In the genomic region with DNA sequence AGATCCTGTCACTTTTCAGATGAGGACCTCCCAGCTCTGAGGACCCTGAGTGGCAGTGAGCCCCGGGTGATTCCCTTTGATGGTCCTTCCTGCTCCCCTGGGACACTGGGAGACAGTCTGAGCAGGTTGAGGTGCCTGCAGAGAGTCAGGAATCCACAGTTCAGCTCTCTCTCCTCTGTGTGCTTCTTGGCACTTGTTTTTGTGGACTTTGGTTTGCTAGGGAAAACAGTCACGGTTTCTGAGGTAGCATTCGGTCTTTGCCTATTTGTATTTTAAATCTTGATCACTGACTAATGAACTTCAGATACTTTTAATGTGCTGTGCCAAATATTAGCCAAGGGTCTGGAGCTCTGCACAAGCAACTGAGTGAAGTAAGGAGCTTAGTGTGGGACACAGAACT, we compare ENCODE assay signal across 23 mouse cellular contexts. TPM values are rescaled to one million over a fixed set of nuclear protein-coding genes. Genes with fewer than 3 reads are reported as not detected.
A peak's percentile ranks its signal among the peaks of the same experiment; 100 is the strongest.
DNase-seq lines count a peak whose midpoint lies in the region; ATAC-seq and TF ChIP-seq lines count a peak whose summit lies in the region.
"Had no signal": no experiment of that assay in that cellular context is flagged by ENCODE, and none has a peak within 500 bp of the region (broad histone marks: within the 10 kb centered on the region; RNA-seq: fewer than 3 reads in every experiment).

No protein-coding gene starts in this region.

- no peak overlapping the region for H3K4me2 ChIP-seq in kidney, embryonic 16.5 days (replicated peaks; ENCODE audit: low read depth, low read length)
- H3K4me2 ChIP-seq in kidney, embryonic 15.5 days: no peak overlapping the region
- H3K4me2 ChIP-seq in liver, embryonic 11.5 days: no peak overlapping the region
- H3K4me2 ChIP-seq in liver, postnatal 0 days (ENCODE audit: low read depth, low read length): no peak overlapping the region
- H3K4me2 ChIP-seq: forebrain, embryonic 13.5 days; hindbrain, embryonic 12.5 days; hindbrain, embryonic 15.5 days had no signal

- H3K9me3 ChIP-seq in kidney, embryonic 16.5 days (ENCODE audit: low read length): peaks cover 5% of the 10 kb centered on the region; the same call in 1 of the 2 replicates
- H3K9me3 ChIP-seq in kidney, embryonic 15.5 days (replicated peaks): no peaks in the 10 kb centered on the region
- H3K9me3 ChIP-seq in liver, embryonic 11.5 days (ENCODE audit: control insufficient read depth, low read length): no peaks in the 10 kb centered on the region; the same call in 1 of the 2 replicates
- no peaks in the 10 kb centered on the region for H3K9me3 ChIP-seq in liver, postnatal 0 days (ENCODE audit: low read length)
- H3K9me3 ChIP-seq: forebrain, embryonic 13.5 days; hindbrain, embryonic 15.5 days had no signal

- TF ChIP-seq CTCF in liver, postnatal 0 days (IDR thresholded peaks at IDR 0.05; ENCODE audit: low read depth): no peak

- H3K9ac ChIP-seq in kidney, embryonic 16.5 days (replicated peaks; ENCODE audit: low read length): no peak overlapping the region
- no peak overlapping the region for H3K9ac ChIP-seq in kidney, embryonic 15.5 days
- no peak overlapping the region for H3K9ac ChIP-seq in liver, embryonic 11.5 days (ENCODE audit: low read depth, low read length)
- no peak overlapping the region for H3K9ac ChIP-seq in liver, postnatal 0 days (replicated peaks)
- H3K9ac ChIP-seq: forebrain, embryonic 13.5 days; hindbrain, embryonic 12.5 days; hindbrain, embryonic 15.5 days had no signal

- DNase-seq in kidney, adult 11 months: peak; percentile 44
- DNase-seq in kidney, adult 8-10 months: peak; percentile 42 to 50
- peak; percentile 12 for DNase-seq in liver, embryonic 11.5 days (ENCODE audit: low spot score)
- DNase-seq in liver, postnatal 0 days: no peak
- peak; percentile 22 for DNase-seq in yolk sac, embryonic 10.5 days (ENCODE audit: low spot score)
- no peak for DNase-seq in embryo, embryonic 10 days (ENCODE audit: low spot score)
- DNase-seq: adrenal gland, adult 2 months; adrenal gland, postnatal 14 days; cerebellum, adult 11 months; cerebellum, adult 2 months; cerebellum, adult 9-11 months; cerebellum, postnatal 25 days; embryo, embryonic 11 days; gastrocnemius, postnatal 10 days; gastrocnemius, postnatal 36 days had no signal

- no peak overlapping the region for H3K4me3 ChIP-seq in kidney, embryonic 16.5 days (ENCODE audit: low read length)
- no peak overlapping the region for H3K4me3 ChIP-seq in kidney, embryonic 15.5 days (replicated peaks)
- no peak overlapping the region for H3K4me3 ChIP-seq in liver, embryonic 11.5 days (ENCODE audit: low read depth, low read length)
- no peak overlapping the region for H3K4me3 ChIP-seq in liver, postnatal 0 days (ENCODE audit: low read depth, low read length)
- H3K4me3 ChIP-seq: forebrain, embryonic 10.5 days; forebrain, embryonic 13.5 days; hindbrain, embryonic 12.5 days; hindbrain, embryonic 15.5 days had no signal

- no peak for ATAC-seq in kidney, embryonic 16.5 days (ENCODE audit: low FRiP score, low TSS enrichment)
- ATAC-seq in kidney, embryonic 15.5 days (replicated peaks; ENCODE audit: low FRiP score): no peak
- ATAC-seq in liver, embryonic 11.5 days (replicated peaks; ENCODE audit: low FRiP score): no peak
- ATAC-seq in liver, postnatal 0 days: no peak
- ATAC-seq: CD4-positive, CD25-positive, alpha-beta regulatory T cell, adult 4 months; forebrain, embryonic 13.5 days; forebrain, embryonic 16.5 days had no signal

- no peaks in the 10 kb centered on the region for H3K4me1 ChIP-seq in kidney, embryonic 16.5 days (ENCODE audit: insufficient read depth, low read length)
- H3K4me1 ChIP-seq in kidney, embryonic 15.5 days: no peaks in the 10 kb centered on the region
- no peaks in the 10 kb centered on the region for H3K4me1 ChIP-seq in liver, embryonic 11.5 days (replicated peaks; ENCODE audit: control insufficient read depth, insufficient read depth, low read length)
- no peaks in the 10 kb centered on the region for H3K4me1 ChIP-seq in liver, postnatal 0 days (ENCODE audit: insufficient read depth)
- H3K4me1 ChIP-seq: forebrain, embryonic 10.5 days; forebrain, embryonic 13.5 days; hindbrain, embryonic 12.5 days; hindbrain, embryonic 15.5 days had no signal

- no peak for TF ChIP-seq EP300 in liver, postnatal 0 days (IDR thresholded peaks at IDR 0.05; ENCODE audit: low read depth)

- WGBS in kidney, embryonic 16.5 days: 72% methylated on average over 3 of the region's 3 CpGs
- 64% methylated on average over 3 of the region's 3 CpGs for WGBS in kidney, embryonic 15.5 days
- 83% methylated on average over 3 of the region's 3 CpGs for WGBS in liver, embryonic 11.5 days
- WGBS in liver, postnatal 0 days (ENCODE audit: insufficient replicate concordance): 76% methylated on average over 3 of the region's 3 CpGs

- no peak overlapping the region for H3K27ac ChIP-seq in kidney, embryonic 16.5 days (ENCODE audit: low read length)
- no peak overlapping the region for H3K27ac ChIP-seq in kidney, embryonic 15.5 days
- no peak overlapping the region for H3K27ac ChIP-seq in liver, embryonic 11.5 days (ENCODE audit: low read depth, low read length)
- H3K27ac ChIP-seq in liver, postnatal 0 days (ENCODE audit: low read depth): no peak overlapping the region
- H3K27ac ChIP-seq: forebrain, embryonic 10.5 days; forebrain, embryonic 13.5 days; hindbrain, embryonic 12.5 days; hindbrain, embryonic 15.5 days had no signal

- peaks cover 5% of the 10 kb centered on the region for H3K36me3 ChIP-seq in kidney, embryonic 16.5 days (ENCODE audit: insufficient read depth, low read length)
- H3K36me3 ChIP-seq in kidney, embryonic 15.5 days: peaks cover 6% of the 10 kb centered on the region; the same call in 1 of the 2 replicates
- peaks cover 5% of the 10 kb centered on the region; the same call in 1 of the 2 replicates for H3K36me3 ChIP-seq in liver, embryonic 11.5 days (ENCODE audit: control insufficient read depth, insufficient read depth, low read length)
- H3K36me3 ChIP-seq in liver, postnatal 0 days (replicated peaks; ENCODE audit: insufficient read depth, low read length): no peaks in the 10 kb centered on the region

- no peaks in the 10 kb centered on the region for H3K27me3 ChIP-seq in kidney, embryonic 16.5 days (ENCODE audit: insufficient read depth, low read length)
- no peaks in the 10 kb centered on the region for H3K27me3 ChIP-seq in kidney, embryonic 15.5 days
- no peaks in the 10 kb centered on the region for H3K27me3 ChIP-seq in liver, embryonic 11.5 days (replicated peaks; ENCODE audit: control insufficient read depth, insufficient read depth, low read length)
- H3K27me3 ChIP-seq in liver, postnatal 0 days (ENCODE audit: insufficient read depth, low read length): no peaks in the 10 kb centered on the region
- H3K27me3 ChIP-seq: forebrain, embryonic 13.5 days; hindbrain, embryonic 12.5 days; hindbrain, embryonic 15.5 days had no signal

RNA-seq across cellular contexts. Expression of a gene that starts 43.7 kb away (rescaled TPM):
- polyA plus RNA-seq in kidney, embryonic 16.5 days (2015; fragmentation: Nextera tagmentation; extraction: Ambion mirVana): 24.1 and 26.2 TPM in 2 replicates
- 22.8 and 24.1 TPM in 2 replicates for polyA plus RNA-seq in kidney, embryonic 15.5 days (2015; fragmentation: Nextera tagmentation; extraction: Ambion mirVana)
- 0.75 and 0.99 TPM in 2 replicates for polyA plus RNA-seq in liver, embryonic 11.5 days (2014; fragmentation: Nextera tagmentation; extraction: Ambion mirVana)
- 4.6 and 5.0 TPM in 2 replicates for polyA plus RNA-seq in liver, postnatal 0 days (2015; fragmentation: Nextera tagmentation; extraction: Ambion mirVana)

RNA-seq across cellular contexts. Expression of a gene that starts 54.6 kb away (rescaled TPM):
- 61.4 and 64.3 TPM in 2 replicates for polyA plus RNA-seq in kidney, embryonic 16.5 days (2015; fragmentation: Nextera tagmentation; extraction: Ambion mirVana)
- 65.2 and 65.3 TPM in 2 replicates for polyA plus RNA-seq in kidney, embryonic 15.5 days (2015; fragmentation: Nextera tagmentation; extraction: Ambion mirVana)
- 74.4 and 76.3 TPM in 2 replicates for polyA plus RNA-seq in liver, embryonic 11.5 days (2014; fragmentation: Nextera tagmentation; extraction: Ambion mirVana)
- polyA plus RNA-seq in liver, postnatal 0 days (2015; fragmentation: Nextera tagmentation; extraction: Ambion mirVana): 31.9 and 32.7 TPM in 2 replicates

Comparison
In these comparisons a context has a peak if more than half of its experiments do, and no peak if none do; other contexts are left out.
1. DNase-seq: peak in kidney, adult 11 months (single experiment), kidney, adult 8-10 months (2 of 2), liver, embryonic 11.5 days (single experiment) and yolk sac, embryonic 10.5 days (single experiment); none in liver, postnatal 0 days (single experiment) and embryo, embryonic 10 days (single experiment).